Mouse (Mus musculus) kidney, adult 9 months (tissue): ENCODE results near the gene Dync1i1.

Experiments
- DNase-seq: peaks from one replicate; pipeline ENCODE4 v3.0.0; 2022

The Dync1i1 gene

DNA sequence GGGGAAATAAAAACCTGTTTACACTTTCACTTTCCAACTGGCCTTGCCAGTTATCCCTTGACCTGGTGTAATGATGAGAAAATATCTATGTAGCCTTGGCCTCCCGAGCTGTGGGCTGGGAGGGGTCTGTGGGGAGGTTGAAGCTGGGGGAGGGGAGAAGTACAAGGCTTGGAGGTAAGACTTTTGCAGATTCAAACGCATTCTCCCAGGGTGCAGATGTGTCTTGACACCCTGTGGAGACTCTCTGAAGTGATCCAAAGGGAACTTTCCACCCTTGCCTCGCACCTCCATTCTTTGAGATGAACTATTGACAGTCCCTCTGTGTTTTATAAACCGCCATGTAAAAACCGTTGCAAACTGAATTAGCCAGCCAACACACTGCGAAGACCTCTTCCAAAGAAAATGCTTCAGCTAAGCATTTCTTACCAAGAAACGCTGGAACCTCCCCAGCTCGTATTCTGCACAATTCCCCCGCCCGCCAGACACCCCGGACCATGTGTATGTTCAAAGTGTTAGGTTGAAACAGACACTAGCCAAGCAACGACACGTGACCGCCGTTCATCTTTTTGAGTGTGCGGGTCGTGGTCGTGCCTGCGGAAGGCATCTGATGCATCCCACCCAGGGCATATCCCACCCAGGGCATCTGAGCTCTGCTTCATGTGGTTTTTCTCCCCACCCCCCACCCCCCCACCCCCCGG is 133.6 kb downstream of the Dync1i1 start:
- DNase-seq: no peak

DNA sequence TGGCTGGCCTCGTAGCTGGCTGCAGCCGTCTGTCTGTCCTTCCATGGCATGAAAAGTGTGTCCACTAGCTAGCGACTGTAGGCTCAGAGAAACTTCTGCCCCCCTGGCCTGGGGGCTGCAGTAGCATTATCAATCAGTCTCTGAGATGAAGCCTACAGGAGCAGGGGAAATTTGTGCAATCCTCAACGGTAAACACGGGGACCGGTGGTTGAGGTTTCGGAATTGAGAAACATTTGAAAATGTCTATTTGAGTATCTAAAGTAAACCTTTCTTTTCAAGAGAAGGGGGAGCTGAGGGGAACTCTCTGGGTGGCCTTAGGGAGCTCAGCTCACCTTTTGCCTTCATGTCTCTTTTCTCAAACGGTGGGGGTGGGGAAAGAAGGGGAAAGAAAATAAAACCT is 134.2 kb downstream of the Dync1i1 start:
- no peak for DNase-seq

DNA sequence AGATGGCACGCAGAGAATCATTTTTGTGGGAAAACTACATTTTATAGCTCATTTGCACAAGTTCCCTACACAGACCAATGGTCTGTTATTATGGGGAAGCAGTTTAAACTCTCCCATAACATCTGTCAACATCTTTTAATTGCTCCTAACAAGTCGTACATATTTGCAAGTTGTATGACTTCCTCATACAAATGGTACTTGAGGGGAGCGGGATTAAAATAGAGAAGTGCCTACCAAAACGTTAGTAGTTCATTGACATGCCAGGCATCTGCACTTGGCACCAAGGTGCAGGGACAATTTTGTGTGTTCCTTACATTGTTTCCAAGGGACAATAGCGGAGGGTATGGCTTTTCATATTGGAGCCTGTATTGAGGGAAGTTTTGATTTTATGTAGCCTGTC is 140.7 kb downstream of the Dync1i1 start:
- no peak for DNase-seq

DNA sequence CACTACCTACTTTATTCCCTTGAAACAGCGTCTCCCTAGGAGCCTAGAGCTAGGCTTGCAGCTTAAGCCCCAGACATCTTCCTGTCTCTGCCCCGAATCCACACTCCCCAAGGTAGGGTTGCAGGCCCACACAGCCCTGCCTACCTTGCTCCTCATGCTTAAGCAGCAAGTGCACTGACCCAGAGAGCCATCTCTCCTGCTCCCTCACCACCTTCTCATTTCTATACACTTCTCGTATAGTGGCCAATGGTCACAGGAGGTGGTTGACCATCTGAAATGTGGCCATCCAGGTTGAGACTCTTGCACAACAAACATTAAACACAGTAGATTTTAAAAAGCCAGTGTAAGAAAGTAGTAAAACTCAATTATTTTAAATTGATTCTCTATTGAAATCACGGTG is 141.8 kb downstream of the Dync1i1 start:
- no peak for DNase-seq

DNA sequence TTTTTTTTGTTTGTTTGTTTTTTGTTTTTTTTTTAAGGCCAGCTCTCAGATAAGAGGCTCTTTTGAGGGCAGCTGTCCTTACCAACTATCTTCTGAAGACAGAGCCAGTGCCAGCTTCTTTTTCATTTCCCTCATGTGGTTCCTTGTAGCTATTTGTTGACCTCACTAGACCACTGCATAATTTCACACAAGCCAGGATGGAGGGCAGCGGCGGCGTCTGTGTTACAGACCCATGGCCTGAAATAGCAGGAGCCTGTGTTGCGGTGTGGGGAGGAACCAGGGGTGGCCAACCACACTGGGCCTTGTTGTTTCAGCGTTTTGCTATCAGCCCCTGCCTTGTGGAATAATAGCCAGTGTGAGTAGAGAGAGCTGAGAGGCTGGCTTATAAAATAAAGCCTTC is 145.6 kb downstream of the Dync1i1 start:
- DNase-seq: no peak

DNA sequence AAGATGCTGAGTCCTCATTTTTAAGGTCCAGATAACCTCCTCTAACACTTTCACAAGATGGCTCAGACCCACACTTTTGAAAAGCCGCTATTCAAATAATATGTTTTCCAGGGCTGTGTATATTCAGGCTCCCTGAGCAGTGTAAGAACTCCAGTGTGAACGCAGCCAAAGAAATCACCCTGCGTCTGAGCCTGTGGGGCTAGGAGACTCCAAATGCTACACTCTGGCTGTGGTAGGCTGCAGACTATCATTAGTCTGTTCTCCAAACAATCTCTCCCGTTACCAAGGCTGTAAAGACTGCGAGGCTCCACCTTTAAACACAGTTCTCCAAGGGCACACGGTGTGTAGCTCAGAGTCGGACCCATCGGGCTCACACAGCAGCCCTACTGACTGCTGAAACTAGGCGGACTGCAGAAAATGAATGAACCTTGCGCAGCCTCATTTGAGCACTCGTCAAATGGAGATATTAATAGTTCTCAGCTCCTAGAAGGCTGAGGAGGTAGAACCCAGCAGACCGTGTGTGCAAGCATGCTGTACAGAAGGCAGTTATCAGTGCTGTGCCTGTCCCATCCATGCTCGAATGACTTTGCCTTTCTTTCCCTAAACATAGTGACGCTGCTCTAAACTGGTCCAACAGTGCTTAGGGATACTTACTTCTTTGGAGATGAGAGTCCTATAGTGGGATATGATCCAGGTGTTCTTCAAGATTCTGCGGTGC is 146.3 kb downstream of the Dync1i1 start:
- DNase-seq: no peak

DNA sequence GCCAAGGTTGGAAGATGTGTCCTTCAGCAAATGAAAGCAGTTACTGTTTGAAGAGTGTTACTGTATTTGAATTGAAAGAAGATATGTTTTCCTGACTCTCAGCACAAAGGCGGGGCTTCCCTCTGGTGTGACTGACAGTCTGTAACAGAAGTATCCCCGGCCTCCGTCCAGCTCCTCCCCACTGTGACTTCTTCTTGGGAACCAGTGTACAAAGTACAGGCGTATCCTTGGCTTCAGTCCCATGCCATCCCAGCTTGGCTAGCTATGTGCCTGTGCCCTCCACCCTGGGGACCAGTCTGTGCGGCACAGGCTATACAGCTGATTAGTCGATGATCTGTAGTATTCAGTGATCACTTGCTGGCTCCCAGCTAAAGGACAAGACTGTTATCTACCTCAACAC is 163.9 kb downstream of the Dync1i1 start:
- peak; percentile 82 for DNase-seq

DNA sequence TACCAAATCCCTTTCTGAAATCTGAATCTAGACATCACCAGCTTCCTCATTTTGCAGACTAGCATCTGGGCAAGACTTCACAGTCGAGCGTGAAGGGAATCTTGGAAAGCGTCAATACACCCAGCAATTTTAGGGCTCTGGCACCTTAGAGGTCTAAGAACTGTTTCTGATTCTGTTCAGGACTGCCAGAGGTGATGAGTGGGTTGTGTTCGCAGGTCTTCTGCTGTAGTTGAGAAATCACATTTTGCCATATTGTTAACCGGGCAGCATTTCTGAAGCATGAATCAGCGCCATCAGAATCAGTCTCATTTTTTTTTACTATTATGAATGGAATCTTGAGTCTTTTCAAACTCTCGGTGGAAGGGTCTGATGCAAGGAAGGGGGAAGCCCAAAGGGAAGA is 185.9 kb downstream of the Dync1i1 start:
- DNase-seq: no peak

DNA sequence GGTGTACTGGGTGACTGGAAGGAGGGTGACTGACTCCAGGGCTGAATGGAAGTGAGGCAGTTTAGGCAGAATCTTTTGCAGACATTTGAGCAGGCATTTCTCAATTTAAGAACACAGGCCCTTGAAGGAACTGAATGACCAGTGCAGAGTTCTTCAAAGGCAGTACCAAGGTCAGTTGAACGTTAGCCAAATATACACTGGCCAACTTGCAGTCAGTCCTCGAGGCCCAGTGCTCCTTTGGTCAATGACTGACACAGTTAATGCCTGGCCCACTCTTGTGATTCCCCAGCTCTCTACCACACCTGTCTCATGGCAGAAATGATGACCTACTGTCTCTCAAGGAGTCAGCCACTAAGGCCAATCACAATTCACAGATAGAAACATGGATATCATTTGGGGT is 189.6 kb downstream of the Dync1i1 start:
- peak; percentile 89 for DNase-seq

DNA sequence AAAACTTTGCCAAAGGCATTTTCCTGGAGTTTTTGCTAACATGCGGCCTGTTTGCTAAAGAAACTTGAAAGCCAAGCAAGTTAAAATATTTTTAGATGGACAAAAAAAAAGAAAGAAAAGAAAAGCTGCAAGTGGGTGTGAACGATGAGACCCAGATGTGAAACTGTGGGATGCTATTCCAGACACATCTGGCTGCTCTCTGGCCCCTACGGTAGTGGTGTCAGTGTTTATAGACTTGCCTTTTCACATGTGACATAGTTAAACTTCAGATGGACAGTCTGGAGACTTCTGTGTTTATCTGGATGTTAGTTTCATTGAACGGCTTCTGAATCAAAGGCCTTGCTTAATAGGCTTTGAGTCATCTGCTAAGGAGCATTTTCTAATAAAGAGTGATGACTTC is 195.2 kb downstream of the Dync1i1 start:
- DNase-seq: no peak

DNA sequence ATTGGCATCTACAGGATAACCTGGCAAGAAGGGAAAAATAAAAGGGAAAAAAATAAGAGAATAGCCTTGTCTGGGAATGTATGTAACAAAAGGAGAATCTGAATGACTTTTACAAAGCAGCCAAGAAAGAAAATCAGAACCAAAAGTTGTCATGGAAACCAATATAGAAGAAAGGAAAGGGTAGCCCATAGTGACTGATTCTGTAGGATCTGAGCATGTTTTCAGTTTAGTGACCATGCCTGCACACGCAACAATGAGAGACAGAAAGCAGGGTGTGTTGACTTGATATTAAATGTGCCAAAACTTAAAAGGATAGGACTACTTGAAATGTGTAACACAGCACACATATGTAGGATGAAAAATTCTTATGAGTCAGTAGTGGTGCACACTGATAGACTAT is 197.2 kb downstream of the Dync1i1 start:
- no peak for DNase-seq

DNA sequence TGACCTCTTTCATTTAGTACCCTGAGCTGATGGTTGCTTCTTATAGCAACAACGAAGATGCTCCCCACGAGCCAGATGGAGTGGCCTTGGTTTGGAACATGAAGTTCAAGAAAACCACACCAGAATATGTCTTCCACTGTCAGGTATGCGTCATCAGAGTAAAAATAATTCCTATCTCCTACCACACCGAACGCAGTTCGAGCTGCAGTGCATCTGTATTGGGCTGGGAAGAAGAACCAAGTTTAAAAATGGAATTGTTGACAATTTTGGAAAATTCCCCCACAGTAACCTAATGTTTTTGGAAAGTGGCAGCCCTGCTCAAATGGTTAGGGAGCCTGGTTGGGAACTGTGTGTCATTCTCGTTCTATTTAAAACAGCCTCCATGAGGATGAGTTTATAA is 197.7 kb downstream of the Dync1i1 start:
- no peak for DNase-seq

DNA sequence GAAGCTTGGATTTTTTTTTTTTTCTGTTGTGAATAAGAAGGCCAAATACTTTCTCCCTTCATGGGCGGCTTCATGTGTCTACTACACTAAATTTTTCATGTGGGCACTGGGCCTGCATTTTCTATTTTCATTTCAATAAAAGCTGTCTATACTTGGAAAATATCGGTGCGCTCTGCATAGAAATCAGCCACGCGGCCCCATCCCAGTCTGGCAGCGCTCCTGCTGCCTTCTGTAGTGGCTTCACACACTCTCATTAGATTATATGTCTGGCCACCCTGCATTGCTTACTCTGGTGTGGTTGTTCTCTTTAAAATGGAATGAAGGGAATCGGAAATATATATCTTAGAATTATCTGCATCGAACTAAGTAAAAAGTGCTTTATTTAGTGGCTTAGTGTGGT is 204.7 kb downstream of the Dync1i1 start:
- DNase-seq: no peak

DNA sequence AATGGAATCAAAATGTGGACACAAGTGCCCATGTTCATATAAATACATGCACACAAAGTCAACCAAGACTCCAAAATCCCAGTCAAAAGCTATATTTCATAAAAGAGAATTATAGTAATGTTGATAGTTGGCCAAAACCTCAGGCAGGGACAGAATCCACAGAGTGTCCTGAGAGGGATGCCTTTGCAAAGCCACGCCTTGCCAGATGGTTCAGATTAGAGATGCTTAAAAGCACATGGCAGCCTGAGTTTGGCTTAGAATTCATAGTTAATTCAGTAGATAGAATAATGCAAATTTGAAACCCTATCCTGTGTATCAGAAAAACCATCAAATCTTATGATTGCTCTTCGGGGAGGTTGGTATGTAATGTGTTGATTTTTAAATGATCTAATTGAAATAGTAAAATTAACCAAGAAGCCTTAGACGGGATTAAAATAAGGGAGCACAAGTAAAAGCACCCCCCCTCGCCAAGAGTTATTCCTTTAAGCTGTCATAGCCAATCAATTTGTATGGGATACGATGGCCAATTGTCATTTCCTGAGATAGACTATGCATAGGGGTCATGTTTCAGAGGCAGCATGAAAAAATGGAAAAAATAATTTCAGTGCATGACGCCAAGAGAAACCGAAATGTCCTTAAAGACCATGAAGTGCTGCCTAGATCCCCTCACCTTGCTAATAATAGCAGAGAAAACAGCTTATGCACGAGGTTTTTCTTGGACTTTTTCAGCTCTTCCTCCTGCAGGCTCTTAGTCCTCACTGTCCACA is 210.3 kb downstream of the Dync1i1 start:
- no peak for DNase-seq

DNA sequence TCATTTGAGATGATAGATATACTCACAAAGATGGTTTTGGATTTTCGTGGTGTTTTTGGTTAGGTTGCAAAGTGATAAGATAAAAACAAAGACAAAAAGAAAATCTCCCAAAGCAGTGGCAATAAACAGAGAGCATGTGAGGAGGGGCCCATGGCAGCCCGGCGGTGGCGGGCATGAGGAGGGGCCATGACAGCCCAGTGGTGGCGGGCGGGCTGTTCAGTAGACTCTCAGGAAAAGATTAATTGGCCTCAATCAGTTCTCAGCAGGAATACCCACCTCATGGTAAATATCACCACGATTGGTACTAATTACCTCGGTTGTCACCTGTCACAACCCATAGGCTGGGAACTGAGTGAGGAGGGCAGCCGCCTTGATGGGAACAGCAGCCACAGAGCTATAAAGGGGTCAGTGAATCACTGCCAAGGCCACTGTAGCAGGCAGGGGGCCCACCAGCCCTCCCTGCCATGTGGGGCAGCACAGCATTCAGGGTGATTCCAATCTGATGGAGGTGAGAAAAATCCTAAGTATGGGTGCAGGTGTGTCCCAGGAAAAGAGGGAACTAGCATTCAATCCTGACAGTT is 224.5 kb downstream of the Dync1i1 start:
- DNase-seq: no peak

DNA sequence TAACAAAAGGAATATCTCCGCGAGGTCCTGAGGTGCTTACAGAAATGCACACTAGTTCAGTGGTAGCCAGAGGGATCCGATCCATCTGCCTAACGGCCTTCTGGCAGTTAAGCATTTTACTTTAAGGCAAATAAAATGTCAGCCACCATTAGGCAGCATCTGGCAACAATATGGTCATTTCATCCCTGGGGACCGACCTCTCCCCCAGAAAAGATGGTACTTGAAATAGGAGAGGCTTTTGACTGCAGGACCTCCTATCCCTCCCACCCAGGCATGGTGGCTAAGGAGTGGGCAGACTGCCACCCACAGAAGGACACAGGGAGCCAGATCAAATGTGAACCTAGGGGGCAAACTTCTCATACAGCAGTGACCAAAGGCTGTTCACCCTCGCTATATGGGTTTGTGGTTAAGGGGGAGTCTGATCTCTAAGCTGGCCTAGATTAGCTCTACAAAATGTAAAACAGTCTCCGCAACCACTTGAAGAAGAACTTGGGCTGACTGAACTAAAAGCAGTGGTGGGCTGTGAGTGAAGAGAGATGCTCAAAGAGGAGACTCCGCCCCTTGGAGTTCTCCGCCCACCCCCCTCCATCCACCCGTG is 231.0 kb downstream of the Dync1i1 start:
- no peak for DNase-seq

DNA sequence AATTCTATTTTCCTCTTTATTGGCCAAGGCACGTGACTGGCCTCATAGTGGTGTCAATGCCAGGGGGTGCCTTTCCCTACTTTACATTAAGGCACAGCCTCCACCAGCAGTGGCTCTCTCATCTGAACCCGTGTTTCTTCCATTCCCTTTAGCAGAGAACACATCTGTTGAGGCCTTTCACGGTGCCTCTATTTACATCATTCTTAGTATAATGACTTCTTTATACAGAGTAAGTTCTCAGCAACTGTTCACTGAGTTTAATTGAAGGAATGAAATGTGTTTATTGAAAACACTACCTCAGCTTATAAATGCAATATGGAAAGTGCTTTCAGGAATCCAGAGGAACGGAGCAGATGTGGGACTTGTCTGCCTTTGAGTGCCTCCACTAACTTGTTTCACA is 235.3 kb downstream of the Dync1i1 start:
- DNase-seq: no peak

DNA sequence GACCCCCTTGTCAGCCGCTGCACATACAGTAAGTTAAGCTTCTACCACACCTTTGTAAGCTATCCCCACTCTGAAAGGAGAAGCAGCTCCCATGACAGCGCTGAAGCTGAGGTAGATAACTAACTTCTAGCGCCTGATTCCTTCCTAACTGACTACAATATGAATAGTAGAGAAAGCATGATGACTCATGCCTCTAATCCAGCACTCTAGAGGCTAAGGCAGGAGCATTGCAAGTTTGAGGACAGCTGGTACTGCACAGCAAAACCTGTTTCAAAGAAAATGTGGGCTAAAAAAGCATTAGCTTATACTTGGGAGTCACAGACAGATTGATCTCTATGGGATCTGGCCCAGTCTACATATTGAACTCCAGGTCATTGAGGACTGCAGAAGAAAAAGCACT is 236.5 kb downstream of the Dync1i1 start:
- no peak for DNase-seq

DNA sequence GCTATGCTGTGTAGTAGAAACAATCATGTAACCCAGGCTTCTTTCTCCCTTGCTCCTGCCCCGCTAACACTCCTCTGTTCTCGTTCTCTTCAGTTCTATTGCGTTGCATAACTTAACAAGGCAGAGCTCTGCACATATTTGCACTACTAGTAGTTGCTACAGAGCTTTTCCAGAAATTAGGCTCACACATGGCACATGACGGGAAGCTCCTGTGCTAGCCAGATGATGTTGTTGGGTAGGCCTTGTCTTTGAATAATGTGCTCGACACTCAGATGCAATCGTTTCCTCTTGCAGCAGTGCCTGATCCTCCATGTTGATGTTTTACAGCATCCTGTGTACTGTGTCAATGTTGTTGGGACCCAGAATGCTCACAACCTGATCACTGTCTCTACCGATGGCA is 240.9 kb downstream of the Dync1i1 start:
- DNase-seq: no peak

DNA sequence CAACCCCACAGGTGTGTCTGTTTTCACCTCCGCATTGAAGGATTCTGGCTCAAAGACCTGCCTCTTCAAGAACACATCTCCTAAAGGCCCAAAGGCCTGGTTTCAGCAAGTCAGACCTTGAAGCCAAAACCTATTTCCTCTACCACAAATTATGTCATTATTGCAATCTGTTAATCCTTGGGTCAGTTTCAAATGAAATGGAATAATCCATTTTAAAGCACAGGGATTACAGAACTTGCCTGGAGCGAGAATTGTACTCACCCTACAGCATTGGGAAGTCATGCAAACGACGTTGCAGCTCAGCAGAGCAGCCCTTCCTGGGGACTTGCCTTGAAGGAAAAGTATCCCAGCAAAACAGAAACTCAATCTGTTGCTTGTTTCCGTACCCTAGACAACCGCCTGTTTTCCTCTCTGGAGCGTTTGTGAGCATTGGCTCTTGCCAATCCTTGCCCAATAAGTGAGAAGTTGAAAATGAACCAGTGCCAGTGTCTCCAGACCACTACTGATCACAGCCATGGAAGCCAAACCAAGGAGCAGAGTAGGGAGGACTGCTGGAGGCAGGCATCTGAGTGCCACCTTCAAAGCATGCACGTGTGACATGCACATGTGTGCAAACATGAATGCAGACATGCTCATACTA is 241.5 kb downstream of the Dync1i1 start:
- DNase-seq: no peak

DNA sequence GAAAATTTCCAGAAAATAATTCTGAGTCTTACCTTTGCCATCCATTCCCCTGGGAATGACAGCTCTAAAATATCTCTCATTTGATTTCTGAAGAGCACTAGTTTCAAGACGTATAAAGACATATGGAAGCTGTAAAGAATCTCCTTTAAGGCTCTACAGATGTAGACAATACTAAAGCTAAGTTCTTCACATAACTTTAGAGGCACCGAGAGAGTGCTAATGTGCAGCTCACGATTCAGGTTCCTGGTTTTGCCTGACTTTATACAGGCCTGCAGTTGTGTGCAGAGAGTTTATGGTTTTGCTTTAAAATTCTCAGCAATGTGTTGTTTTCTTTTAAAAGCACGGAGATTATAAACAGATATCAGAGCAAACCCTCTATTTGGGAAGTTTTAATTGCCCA is 242.1 kb downstream of the Dync1i1 start:
- DNase-seq: no peak

DNA sequence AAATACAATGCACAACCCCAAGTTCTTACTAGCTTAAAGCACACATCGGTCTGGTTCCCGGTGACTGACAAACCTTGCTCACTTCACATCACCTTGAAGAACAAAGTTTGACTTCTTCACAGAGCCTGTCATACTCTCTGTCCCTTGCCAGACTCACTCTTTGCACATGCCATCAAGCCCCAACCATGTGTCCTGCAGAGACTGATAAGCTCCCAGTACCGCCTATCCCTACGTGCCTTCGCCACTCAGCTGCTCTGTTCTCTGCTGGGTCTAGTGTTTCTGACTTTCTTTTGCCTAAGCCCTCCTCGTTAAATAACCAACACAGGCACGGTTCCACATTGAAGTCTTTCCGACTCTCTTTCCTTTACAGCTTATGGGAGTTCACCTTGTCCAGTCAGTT is 244.2 kb downstream of the Dync1i1 start:
- no peak for DNase-seq

DNA sequence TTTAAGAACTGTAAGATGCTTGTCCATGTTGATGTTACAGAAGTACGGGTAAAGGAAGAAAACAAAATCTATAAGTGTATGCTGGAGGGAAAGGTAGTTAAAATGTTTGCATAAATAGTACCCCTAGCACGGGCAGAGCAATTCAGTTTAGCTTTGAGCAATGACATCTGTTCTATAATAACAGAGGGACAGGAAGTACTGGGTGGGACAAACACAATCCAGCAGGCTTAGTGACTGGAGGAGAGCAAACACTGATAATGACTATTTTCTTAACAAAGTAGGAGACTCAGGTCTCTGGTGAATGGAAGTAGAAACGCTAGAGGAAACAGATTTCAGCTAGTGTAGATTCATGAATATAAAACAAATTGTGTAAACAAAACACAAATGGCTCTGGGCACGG is 250.8 kb downstream of the Dync1i1 start:
- no peak for DNase-seq
